Mouse (Mus musculus) embryonic facial prominence, embryonic 11.5 days (tissue): ENCODE data around the gene Fignl1. TPM values are rescaled to one million over a fixed set of nuclear protein-coding genes. Genes with fewer than 3 reads are reported as not detected.

ENCODE experiments used
- ATAC-seq: fragments of 200-750 bp; cut with Nextera tagmentation; replicated peaks from 2 replicates; pipeline ENCODE4 v1.8.0; 2017; ENCODE audit warnings: low read depth; ENCODE audit not compliant: insufficient number of reproducible peaks, low FRiP score, low TSS enrichment
- DNase-seq: peaks from one replicate; pipeline ENCODE4 v3.0.0-alpha.2; 2015; ENCODE audit warnings: low spot score
- H3K27ac ChIP-seq: fragments of 300-500 bp; sonication (generic); replicated peaks from 2 replicates; pipeline ENCODE4 v1.5.1; 2014; ENCODE audit warnings: mild to moderate bottlenecking, low read depth, low read length, control low read depth
- H3K27me3 ChIP-seq: fragments of 300-500 bp; sonication (generic); 2 replicates; pipeline ENCODE4 v1.6.1; 2014; ENCODE audit warnings: mild to moderate bottlenecking, low read length, moderate library complexity, mixed read lengths; ENCODE audit not compliant: control insufficient read depth, insufficient read depth
- H3K36me3 ChIP-seq: fragments of 300-500 bp; sonication (generic); replicated peaks from 2 replicates; pipeline ENCODE4 v1.6.1; 2014; ENCODE audit warnings: low read depth, mild to moderate bottlenecking, low read length, moderate library complexity, mixed read lengths; ENCODE audit not compliant: control insufficient read depth, insufficient read depth
- H3K4me1 ChIP-seq: fragments of 300-500 bp; sonication (generic); 2 replicates; pipeline ENCODE4 v1.6.1; 2014; ENCODE audit warnings: low read length, mixed read lengths; ENCODE audit not compliant: control insufficient read depth, insufficient read depth
- H3K4me2 ChIP-seq: fragments of 300-500 bp; sonication (generic); 2 replicates; pipeline ENCODE4 v1.6.1; 2014; ENCODE audit warnings: low read depth, mild to moderate bottlenecking, control low read depth, low read length, moderate library complexity
- H3K4me3 ChIP-seq: fragments of 300-500 bp; sonication (generic); 2 replicates; pipeline ENCODE4 v1.5.1; 2014; ENCODE audit warnings: low read depth, low read length, control low read depth
- H3K9ac ChIP-seq: fragments of 300-500 bp; sonication (generic); replicated peaks from 2 replicates; pipeline ENCODE4 v1.6.1; 2014; ENCODE audit warnings: mild to moderate bottlenecking, control low read depth, low read length
- H3K9me3 ChIP-seq: fragments of 300-500 bp; sonication (generic); replicated peaks from 2 replicates; pipeline ENCODE4 v1.6.1; 2016; ENCODE audit warnings: mild to moderate bottlenecking, low read length, inconsistent platforms, mixed read lengths; ENCODE audit not compliant: control insufficient read depth
- WGBS: fragments of 180-500 bp; shearing (Covaris S2); extraction: QIAGEN DNeasy Blood & Tissue Kit; methylation state at CpG from one replicate; pipeline ENCODE4 v1.1.7; 2014; 5-methylcytosine and 5-hydroxymethylcytosine counted together
- polyA plus RNA-seq: library from polyadenylated mRNA; unstranded; fragments of >200 nt; fragmentation: Nextera tagmentation; extraction: Ambion mirVana; gene quantifications from 2 replicates; pipeline ENCODE4 v1.2.1, GENCODE M21; 2014

The Fignl1 gene
- polyA plus RNA-seq, 1 experiment from 2014 or later = 119 TPM

DNA sequence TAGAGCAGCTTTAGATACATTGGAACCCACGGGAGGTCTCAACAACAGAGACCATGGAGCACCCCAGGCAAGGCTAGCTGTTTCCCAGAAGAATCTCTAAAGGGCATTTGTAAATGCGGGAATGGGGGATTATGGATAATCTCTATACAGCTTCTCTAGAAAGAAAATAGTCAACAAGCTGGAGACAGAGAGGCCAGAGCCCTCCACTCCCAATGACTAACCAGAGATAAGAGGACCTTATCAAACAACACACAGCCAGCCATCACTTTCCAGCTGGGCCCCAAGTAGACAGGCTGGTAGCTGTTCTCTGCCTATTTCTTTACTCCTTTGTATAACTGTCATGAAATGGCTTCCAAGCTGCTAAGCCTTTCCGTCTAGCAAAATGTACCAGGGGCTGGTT lies 7.0 kb upstream of the Fignl1 start:
- Histone ChIP-seq H3K4me1 (no peaks in the 10 kb centered on the region; the same call in 1 of the 2 replicates), H3K27me3 (no peaks in the 10 kb centered on the region), H3K27ac (no peak overlapping the region), H3K36me3 (no peaks in the 10 kb centered on the region), H3K4me2 (no peak overlapping the region), H3K9ac (no peak overlapping the region), H3K9me3 (no peaks in the 10 kb centered on the region), H3K4me3 (no peak overlapping the region)
- DNase-seq (no peak), ATAC-seq (no peak)
- 77% methylated on average over 3 of the region's 3 CpGs for WGBS

DNA sequence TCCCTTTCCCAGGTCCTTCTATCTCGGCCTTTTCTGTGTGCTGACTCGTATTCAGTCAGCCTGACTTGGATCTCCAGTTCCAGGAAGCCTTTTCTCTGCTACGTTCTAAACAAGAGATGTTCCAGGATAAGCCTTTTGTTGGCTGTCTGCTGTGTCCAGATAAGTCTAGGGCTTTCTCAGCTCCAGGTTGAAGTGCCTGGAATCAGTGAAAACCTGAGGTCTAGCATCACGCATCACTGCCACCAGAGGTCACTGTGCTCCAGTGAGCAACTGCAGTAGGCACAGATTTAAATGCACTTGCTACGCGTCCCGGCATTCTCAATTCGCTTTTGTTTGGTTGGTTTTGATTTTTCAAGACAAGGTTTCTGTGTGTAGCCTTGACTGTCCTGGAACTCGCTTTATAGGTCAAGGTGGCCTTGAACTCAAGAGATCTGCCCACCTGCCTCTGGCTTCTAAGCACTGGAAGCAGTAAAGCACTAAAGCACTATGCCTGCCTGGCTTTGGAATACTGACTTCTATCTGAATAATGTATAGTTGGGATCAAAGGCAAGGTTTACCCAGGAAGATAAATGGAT lies 3.2 kb upstream of the Fignl1 start:
- Histone ChIP-seq H3K4me2 (no peak overlapping the region), H3K9ac (0 out of 2 replicates have a peak overlapping the region, but pooled peaks have one; percentile 39)

DNA sequence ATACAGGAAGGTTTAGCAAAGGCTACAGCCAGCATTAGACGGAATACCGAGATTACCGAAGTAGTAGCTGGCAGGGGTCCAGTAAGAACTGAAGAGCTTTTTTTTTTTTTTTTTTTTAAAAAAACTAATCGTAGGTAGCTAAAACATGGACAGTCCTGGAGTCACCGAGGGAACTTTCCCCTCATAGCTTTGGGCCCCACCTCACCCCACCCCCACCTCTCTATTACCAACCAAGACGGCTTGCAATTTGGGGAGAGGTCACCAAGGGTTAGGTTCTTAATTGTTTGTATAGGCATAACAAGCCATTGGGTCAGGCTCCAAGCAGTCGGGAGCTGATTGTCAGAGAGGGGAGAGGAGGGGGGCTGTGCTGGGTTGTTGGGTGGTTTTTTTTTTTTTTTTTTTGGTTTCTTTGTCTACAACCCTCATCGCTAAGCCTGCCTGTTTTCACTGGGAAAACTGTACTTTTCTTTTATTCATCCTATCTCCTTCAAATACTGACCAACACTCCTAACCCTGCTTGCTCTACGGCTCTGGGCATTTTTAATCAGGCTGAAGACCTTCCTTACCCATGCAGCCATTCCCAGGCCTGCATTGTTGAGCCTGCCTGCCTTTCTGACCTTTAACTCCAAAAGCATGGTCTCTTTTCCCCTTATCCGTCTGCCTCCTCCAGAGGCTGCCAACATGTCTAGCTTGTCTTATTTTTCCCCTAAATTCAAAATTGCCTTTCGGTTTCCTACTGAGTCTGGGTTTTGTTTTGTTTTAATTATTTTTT lies 828 bp upstream of the Fignl1 start:
- no peaks in the 10 kb centered on the region for H3K9me3 ChIP-seq
- 2% methylated on average over 11 of the region's 11 CpGs for WGBS

More for the DNA sequence above, 3.2 kb upstream of the Fignl1 start:
- no peak overlapping the region for H3K27ac ChIP-seq
- H3K4me3 ChIP-seq = no peak overlapping the region
- H3K36me3 ChIP-seq = no peaks in the 10 kb centered on the region
- no peaks in the 10 kb centered on the region for H3K4me1 ChIP-seq
- 24% methylated on average over 9 of the region's 9 CpGs for WGBS
- DNase-seq (peak; percentile 93), ATAC-seq (no peak)
- H3K9me3 ChIP-seq = no peaks in the 10 kb centered on the region
- no peaks in the 10 kb centered on the region for H3K27me3 ChIP-seq

DNA sequence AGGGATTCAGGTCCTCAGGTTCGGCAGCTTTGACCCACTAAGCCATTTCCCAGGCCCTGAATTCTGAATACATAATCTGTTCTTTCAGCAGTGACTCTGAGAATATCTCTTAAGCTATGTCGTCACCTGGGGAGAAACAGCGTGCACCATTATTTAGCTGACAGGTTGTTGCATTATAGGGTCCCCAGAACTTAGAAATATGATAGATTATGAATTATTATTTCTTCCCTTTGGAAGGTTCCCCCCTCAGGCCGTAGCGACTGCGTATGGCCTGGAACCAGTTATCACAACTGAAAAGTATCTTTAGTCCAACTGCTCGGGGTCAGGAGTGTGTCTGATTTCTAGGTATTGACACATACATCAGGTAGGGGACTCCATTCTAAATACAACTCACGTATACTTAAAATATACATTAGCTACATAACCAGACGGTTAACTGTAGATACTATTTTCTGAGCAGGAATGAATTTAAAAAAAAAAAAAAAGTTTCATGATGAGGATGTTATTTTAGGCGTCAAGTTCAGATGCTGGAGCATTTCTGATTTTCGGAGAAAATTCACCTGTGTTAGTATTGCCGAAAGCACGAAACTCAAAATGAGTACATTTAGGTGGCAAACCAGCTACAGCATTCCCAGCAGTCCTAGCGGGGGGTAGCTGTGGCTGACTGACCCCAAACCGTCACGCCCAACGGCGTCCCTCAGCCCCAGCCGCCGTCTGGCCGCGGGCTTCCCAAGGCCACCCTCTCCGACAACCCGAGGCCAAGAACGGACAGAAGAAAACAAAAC lies 535 bp downstream of the Fignl1 start:
- H3K27ac ChIP-seq = peak overlapping the region; percentile 98
- H3K36me3 ChIP-seq = no peaks in the 10 kb centered on the region; the same call in 1 of the 2 replicates
- H3K9me3 ChIP-seq = no peaks in the 10 kb centered on the region
- H3K9ac ChIP-seq = peak overlapping the region; percentile 82
- H3K27me3 ChIP-seq = no peaks in the 10 kb centered on the region
- WGBS = 12% methylated on average over 25 of the region's 25 CpGs
- peak overlapping the region; percentile 47 for H3K4me2 ChIP-seq
- ATAC-seq (no peak), DNase-seq (peak; percentile 17)
- H3K4me1 ChIP-seq = no peaks in the 10 kb centered on the region
- H3K4me3 ChIP-seq = peak overlapping the region; percentile 59

More for the DNA sequence above, 828 bp upstream of the Fignl1 start:
- Histone ChIP-seq H3K4me2 (peak overlapping the region; percentile 67), H3K4me3 (peak overlapping the region; percentile 59), H3K36me3 (no peaks in the 10 kb centered on the region; the same call in 1 of the 2 replicates), H3K27ac (peak overlapping the region; percentile 98), H3K9ac (peak overlapping the region; percentile 82), H3K4me1 (no peaks in the 10 kb centered on the region), H3K27me3 (no peaks in the 10 kb centered on the region)
- ATAC-seq (peak; percentile 64), DNase-seq (peak; percentile 82)

DNA sequence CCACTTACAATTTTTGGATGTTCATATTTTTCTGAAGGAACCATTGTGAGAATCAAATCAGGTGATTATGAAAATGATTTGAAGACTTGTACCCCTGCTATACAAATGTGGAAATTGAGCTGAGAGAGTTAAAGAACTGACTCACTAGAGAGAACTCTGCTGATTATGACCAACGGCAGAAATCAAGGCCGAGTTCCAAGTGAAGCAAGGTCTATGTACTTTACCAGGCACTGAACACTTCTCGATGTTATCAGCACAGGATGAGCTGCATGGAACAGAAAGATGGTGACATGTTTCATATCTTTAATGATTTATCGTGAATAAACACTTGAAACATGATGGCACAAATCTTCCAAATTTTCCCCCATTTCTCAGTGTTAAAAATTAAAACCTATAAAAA lies 2.8 kb downstream of the Fignl1 start:
- Histone ChIP-seq H3K36me3 (peaks cover 5% of the 10 kb centered on the region), H3K9me3 (no peaks in the 10 kb centered on the region), H3K4me1 (no peaks in the 10 kb centered on the region), H3K4me2 (no peak overlapping the region), H3K9ac (no peak overlapping the region), H3K27ac (no peak overlapping the region), H3K27me3 (no peaks in the 10 kb centered on the region), H3K4me3 (no peak overlapping the region)
- ATAC-seq = no peak
- WGBS = 91% methylated on average over 4 of the region's 4 CpGs
- DNase-seq = no peak

DNA sequence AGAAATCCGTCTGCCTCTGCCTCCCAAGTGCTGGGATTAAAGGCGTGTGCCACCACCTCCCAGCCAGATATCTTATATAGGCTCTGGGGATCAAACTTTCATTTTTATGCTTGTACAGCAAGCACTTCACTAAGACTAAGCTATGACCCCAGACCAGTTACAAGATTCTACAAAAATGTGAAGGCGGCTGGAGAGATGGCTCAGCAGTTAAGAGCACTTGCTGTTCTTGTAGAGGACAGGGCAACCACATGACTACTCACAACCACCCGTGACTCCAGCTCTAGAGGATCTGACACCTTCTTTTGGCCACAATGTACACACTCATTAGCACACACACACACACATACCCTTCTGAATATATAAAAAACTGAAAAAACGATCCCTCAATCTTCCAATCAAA lies 4.3 kb downstream of the Fignl1 start:
- H3K9ac ChIP-seq = no peak overlapping the region
- no peaks in the 10 kb centered on the region for H3K4me1 ChIP-seq
- H3K4me3 ChIP-seq = no peak overlapping the region
- peaks cover 7% of the 10 kb centered on the region for H3K36me3 ChIP-seq
- no peak overlapping the region for H3K27ac ChIP-seq
- WGBS = 89% methylated on average over 5 of the region's 5 CpGs
- no peak for ATAC-seq
- H3K4me2 ChIP-seq = no peak overlapping the region
- no peak for DNase-seq
- no peaks in the 10 kb centered on the region for H3K27me3 ChIP-seq
- H3K9me3 ChIP-seq = no peaks in the 10 kb centered on the region

DNA sequence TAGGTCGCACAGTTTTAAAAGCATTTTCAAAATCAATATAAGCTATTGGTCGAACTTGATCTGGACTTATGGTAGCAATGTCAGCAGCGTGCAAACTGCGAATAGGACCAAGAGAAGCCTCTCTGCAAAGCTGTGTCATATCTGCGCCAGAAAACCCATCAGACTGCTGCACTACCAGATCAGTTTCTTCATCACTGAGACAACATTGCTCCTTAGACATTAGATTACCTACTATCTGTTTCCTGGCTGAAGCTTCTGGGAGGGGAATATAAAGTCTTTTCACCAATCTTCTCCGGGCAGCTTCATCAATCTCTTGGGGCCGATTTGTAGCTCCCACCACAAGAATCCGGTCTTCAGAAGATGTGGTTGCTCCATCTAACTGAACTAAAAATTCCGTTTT lies 7.7 kb downstream of the Fignl1 start:
- 96% methylated on average over 9 of the region's 9 CpGs for WGBS
- Histone ChIP-seq H3K36me3 (peaks cover 7% of the 10 kb centered on the region), H3K27ac (no peak overlapping the region), H3K27me3 (no peaks in the 10 kb centered on the region), H3K4me2 (no peak overlapping the region), H3K9me3 (no peaks in the 10 kb centered on the region), H3K4me1 (no peaks in the 10 kb centered on the region), H3K9ac (no peak overlapping the region), H3K4me3 (no peak overlapping the region)
- no peak for ATAC-seq
- no peak for DNase-seq
